Mouse (Mus musculus) lung, adult 2 months (tissue): Measurements from ENCODE around the gene Fam198a.

ENCODE experiments used
- CTCF ChIP-seq: fragments of 200-500 bp; IDR thresholded peaks from 2 replicates; pipeline ENCODE4 v1.5.1; 2011; ENCODE audit warnings: mild to moderate bottlenecking, low read length, control low read depth; ENCODE audit not compliant: insufficient read depth
- POLR2A ChIP-seq: fragments of 200-500 bp; IDR thresholded peaks from 2 replicates; pipeline ENCODE4 v1.6.1; 2011; ENCODE audit warnings: low read depth, mild to moderate bottlenecking, control low read depth, low read length, borderline replicate concordance; ENCODE audit errors: extremely low read depth

DNA sequence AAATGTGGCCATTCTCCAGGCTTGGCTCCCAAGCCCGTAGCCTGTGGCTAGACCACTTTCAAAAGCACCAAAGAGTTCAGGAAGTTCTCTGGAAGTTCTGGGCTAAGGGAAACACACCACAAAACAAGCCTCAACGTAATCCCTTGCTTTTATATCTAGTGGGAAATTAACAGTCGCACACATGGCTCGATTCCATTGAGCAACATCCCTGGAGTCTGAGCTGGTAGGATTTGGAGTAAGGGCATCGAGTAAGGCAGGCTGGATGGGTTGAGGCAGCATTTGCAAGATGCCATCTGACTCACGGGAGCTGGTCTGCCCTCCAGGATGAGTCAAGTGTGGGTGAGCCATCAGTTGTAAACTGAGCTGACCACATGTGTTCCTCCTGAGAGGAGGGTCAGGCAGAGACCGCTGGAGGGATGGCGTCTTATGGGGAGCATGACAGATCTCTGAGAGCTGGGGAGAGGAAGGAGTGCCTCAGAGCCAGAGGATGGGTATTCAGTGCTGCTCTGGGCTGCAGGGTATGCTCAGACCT is 36.5 kb upstream of the Fam198a start:
- TF ChIP-seq CTCF = no peak
- TF ChIP-seq POLR2A = no peak
